Comparison of ENCODE assay signal across 16 mouse cellular contexts in the genomic region with DNA sequence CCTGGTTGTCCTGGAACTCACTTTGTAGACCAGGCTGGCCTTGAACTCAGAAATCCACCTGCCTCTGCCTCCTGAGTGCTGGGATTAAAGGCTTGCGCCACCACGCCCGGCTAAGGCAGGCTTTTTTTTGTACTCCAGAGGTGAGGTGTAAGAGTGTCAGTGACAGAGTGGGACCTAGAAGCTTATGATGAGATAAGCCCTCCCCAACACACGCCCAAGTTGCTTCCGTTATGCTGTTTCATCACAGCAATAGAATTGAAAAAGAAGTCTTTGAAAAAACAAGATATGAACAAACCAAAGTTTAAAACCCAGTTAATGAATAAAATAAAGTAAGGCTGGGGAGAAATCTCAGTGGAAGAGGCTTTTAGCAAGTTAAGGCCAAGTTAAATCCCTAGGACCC.
"Had no signal": no experiment of that assay in that cellular context is flagged by ENCODE, and none has a peak within 500 bp of the region (broad histone marks: within the 10 kb centered on the region; RNA-seq: fewer than 3 reads in every experiment).

No protein-coding gene starts in this region.

- H3K4me3 ChIP-seq: neural tube, embryonic 13.5 days; neural tube, embryonic 15.5 days; stomach, embryonic 15.5 days had no signal

- H3K4me2 ChIP-seq: neural tube, embryonic 13.5 days; neural tube, embryonic 15.5 days; stomach, embryonic 15.5 days had no signal

- DNase-seq: retina, postnatal 1 day; right cerebral cortex, adult 18-20 months; right cerebral cortex, postnatal 14 days; right cerebral cortex, postnatal 25 days; right cerebral cortex, postnatal 4 days; spleen, adult 18-20 months; thymus, adult 18-20 months; thymus, adult 2 months; thymus, postnatal 14 days; thymus, postnatal 25 days; thymus, postnatal 36 days; thymus, postnatal 4 days had no signal

- H3K27ac ChIP-seq: neural tube, embryonic 13.5 days; neural tube, embryonic 15.5 days; stomach, embryonic 15.5 days; stomach, postnatal 0 days had no signal

- H3K27me3 ChIP-seq: neural tube, embryonic 13.5 days; neural tube, embryonic 15.5 days; stomach, embryonic 15.5 days had no signal

- H3K9me3 ChIP-seq: neural tube, embryonic 13.5 days; neural tube, embryonic 15.5 days; stomach, embryonic 15.5 days had no signal

- H3K9ac ChIP-seq: neural tube, embryonic 13.5 days; neural tube, embryonic 15.5 days; stomach, embryonic 15.5 days had no signal

- H3K4me1 ChIP-seq: neural tube, embryonic 13.5 days; neural tube, embryonic 15.5 days; stomach, embryonic 15.5 days had no signal
